ENCODE assay signal across 10 mouse cellular contexts in the genomic region with DNA sequence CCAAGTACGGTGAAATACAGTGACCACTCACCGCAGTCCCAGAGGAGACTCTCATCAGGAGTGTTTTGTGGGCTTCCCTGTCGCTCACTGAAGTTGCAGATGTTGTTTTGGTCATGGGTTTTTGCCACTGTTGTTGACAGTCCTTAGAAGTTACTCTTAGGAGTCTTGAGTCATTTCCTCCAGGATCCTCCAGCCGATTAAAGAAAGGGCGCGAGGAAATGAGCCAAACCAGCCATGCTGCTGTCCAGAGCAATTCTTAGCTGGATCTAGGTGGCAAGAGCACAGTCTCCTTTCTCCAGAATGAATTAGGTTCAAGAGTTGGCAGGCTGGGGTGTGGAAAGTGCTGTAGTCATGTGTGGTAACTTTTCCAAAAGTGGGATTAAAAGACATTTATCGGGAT. TPM values are rescaled to one million over a fixed set of nuclear protein-coding genes. Genes with fewer than 3 reads are reported as not detected.
DNase-seq lines count a peak whose midpoint lies in the region; ATAC-seq and TF ChIP-seq lines count a peak whose summit lies in the region.
"Had no signal": no experiment of that assay in that cellular context is flagged by ENCODE, and none has a peak within 500 bp of the region (broad histone marks: within the 10 kb centered on the region; RNA-seq: fewer than 3 reads in every experiment).

No protein-coding gene starts in this region.

- no peak for TF ChIP-seq CTCF in G1E (IDR thresholded peaks at IDR 0.05; ENCODE audit: low read depth, low read length)

- intact Hi-C loops in heart, postnatal 25 days (cut with DNase I): no loop called here

- no peak overlapping the region for H3K9ac ChIP-seq in heart, embryonic 15.5 days
- H3K9ac ChIP-seq in intestine, embryonic 15.5 days: no peak overlapping the region

- ATAC-seq in heart, embryonic 15.5 days (replicated peaks; ENCODE audit: insufficient number of reproducible peaks, insufficient read depth, low FRiP score, low read depth): no peak
- ATAC-seq in G1E (ENCODE audit: extremely low read depth, insufficient number of reproducible peaks, low FRiP score, poor library complexity, severe bottlenecking): no peak
- ATAC-seq in intestine, embryonic 15.5 days: no peak

- H3K9me3 ChIP-seq in heart, embryonic 15.5 days (replicated peaks): no peaks in the 10 kb centered on the region
- H3K9me3 ChIP-seq in G1E (replicated peaks): no peaks in the 10 kb centered on the region
- H3K9me3 ChIP-seq in intestine, embryonic 15.5 days: no peaks in the 10 kb centered on the region

- no peaks in the 10 kb centered on the region for H3K36me3 ChIP-seq in heart, embryonic 15.5 days
- H3K36me3 ChIP-seq in G1E (replicated peaks): peaks cover 46% of the 10 kb centered on the region
- H3K36me3 ChIP-seq in intestine, embryonic 15.5 days: no peaks in the 10 kb centered on the region

- peaks cover 27% of the 10 kb centered on the region for H3K4me1 ChIP-seq in heart, embryonic 15.5 days (replicated peaks)
- H3K4me1 ChIP-seq in G1E (ENCODE audit: insufficient read depth, low read depth, low read length): peaks cover 72% of the 10 kb centered on the region
- no peaks in the 10 kb centered on the region; the same call in 1 of the 2 replicates for H3K4me1 ChIP-seq in intestine, embryonic 15.5 days (replicated peaks)

- peaks cover 40% of the 10 kb centered on the region for H3K27me3 ChIP-seq in heart, embryonic 15.5 days
- no peaks in the 10 kb centered on the region for H3K27me3 ChIP-seq in G1E (ENCODE audit: insufficient read depth, low read length)
- no peaks in the 10 kb centered on the region; the same call in 1 of the 2 replicates for H3K27me3 ChIP-seq in intestine, embryonic 15.5 days (replicated peaks)
- H3K27me3 ChIP-seq: CH12.LX had no signal

- DNase-seq in heart, postnatal 25 days (ENCODE audit: low spot score): no peak
- DNase-seq in G1E (ENCODE audit: low spot score): no peak
- peak; percentile 21 for DNase-seq in lung, postnatal 25 days (ENCODE audit: low spot score)
- DNase-seq in right cerebral cortex, postnatal 14 days: no peak
- DNase-seq in thymus, postnatal 36 days: no peak
- no peak for DNase-seq in embryo, embryonic 10 days (ENCODE audit: low spot score)
- DNase-seq: thymus, postnatal 14 days had no signal

- WGBS in heart, embryonic 15.5 days: 58% methylated on average over 7 of the region's 7 CpGs
- 73% methylated on average over 7 of the region's 7 CpGs for WGBS in intestine, embryonic 15.5 days

- no peak overlapping the region for H3K4me3 ChIP-seq in heart, embryonic 15.5 days
- H3K4me3 ChIP-seq in G1E (ENCODE audit: low read depth, low read length): peak overlapping the region; percentile 97
- no peak overlapping the region for H3K4me3 ChIP-seq in intestine, embryonic 15.5 days (replicated peaks)

- 0 out of 2 replicates have a peak overlapping the region, but pooled peaks have one; percentile 12 for H3K27ac ChIP-seq in heart, embryonic 15.5 days
- H3K27ac ChIP-seq in intestine, embryonic 15.5 days: no peak overlapping the region

- H3K4me2 ChIP-seq in heart, embryonic 15.5 days: peak overlapping the region; percentile 100; the same call in 1 of the 2 replicates
- H3K4me2 ChIP-seq in intestine, embryonic 15.5 days (replicated peaks): 0 out of 2 replicates have a peak overlapping the region, but pooled peaks have one; percentile 14

RNA-seq across cellular contexts. Expression of a gene that starts 3.4 kb away (rescaled TPM):
- 9.3 and 14.8 TPM in 2 replicates for polyA plus RNA-seq in heart, embryonic 15.5 days (2015; fragmentation: Nextera tagmentation; extraction: Ambion mirVana)
- total RNA-seq in heart, postnatal 25 days (2021): 1 to 10 TPM; 3.6 to 3.9 TPM
- total RNA-seq in G1E (2014; fragmentation: Nextera tagmentation): 1,075 and 1,098 TPM in 2 replicates
- 485 and 576 TPM in 2 replicates for total RNA-seq in G1E (2017)
- polyA plus RNA-seq in G1E (2012): 84.7 and 109 TPM in 2 replicates
- 20.7 and 24.3 TPM in 2 replicates for polyA plus RNA-seq in intestine, embryonic 15.5 days (2015; fragmentation: Nextera tagmentation; extraction: Ambion mirVana)
